Mouse (Mus musculus) right cerebral cortex, postnatal 4 days (tissue): Measurements from ENCODE around the gene P4ha2.

Experiments
- DNase-seq: peaks from one replicate; pipeline ENCODE4 v3.0.0-alpha.2; 2022

Gene P4ha2

GRCm38 (mm10) chr11:54141200-54141971 lies 41.5 kb downstream of the P4ha2 start:
- DNase-seq = no peak

- peak; percentile 76 for DNase-seq
Measured at GRCm38 (mm10) chr11:54144886-54145285, 45.0 kb downstream of the P4ha2 start.

DNA sequence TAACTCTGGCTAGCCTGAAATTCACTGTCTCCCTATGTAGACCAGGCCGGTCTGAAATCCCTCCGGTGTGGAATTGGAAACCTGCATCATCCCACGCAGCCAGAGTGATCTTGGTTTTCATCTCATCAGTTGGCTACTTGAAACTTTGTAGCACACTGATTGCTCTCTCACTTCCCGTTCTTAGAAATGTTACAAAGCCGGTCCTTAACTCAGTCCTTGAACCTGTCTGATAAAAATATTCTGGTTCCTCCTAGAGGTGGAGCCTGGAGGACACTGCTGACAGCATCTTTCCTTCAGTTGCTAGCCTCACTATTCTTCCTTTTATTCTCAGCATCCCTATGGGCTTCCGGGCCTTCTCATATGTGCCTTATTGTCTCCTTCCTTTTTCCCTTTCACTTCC lies 46.1 kb downstream of the P4ha2 start:
- no peak for DNase-seq

- no peak for DNase-seq
Measured at GRCm38 (mm10) chr11:54149791-54150465, 50.0 kb downstream of the P4ha2 start.

DNA sequence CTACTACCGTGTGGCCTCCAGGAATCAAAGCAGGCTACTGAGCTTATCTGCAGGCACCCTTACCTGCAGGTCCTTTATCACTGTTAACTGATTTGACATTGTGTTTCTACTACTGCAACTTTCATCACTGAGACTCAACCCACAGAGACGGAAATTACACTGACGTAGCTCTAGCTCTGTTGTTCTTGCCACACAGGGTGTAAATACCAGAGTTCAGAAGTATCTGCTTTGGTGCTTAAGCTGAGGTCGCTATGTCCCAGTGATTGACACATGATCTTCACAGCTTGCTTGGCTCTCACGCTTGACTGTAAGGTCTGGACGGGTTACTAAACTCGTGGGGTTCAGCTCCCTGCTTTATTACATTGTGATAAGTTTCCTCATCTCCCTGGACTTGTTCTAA lies 51.2 kb downstream of the P4ha2 start:
- no peak for DNase-seq

GRCm38 (mm10) chr11:54152957-54153356 lies 53.1 kb downstream of the P4ha2 start:
- DNase-seq = no peak

- no peak for DNase-seq
Measured at GRCm38 (mm10) chr11:54155864-54156263, 56.0 kb downstream of the P4ha2 start.

DNA sequence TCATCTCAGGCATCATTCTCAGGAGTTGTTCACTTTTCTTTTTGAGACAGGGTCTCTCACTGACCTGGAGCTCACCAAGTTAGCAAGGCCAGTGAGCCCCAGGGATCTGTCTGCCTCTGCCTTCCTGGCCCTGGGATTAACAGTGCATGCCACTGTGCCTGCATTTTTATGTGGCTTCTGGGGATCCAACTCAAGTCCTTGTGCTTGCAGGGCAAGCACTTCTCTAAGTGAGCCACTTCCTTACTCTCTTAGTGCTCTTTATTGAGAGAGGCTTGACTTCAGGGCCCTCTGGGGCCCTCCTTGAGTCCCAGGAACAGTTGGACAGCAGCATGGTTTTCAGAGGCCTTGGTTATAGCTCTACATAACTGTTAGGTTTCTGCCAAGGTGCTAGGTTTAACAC lies 56.6 kb downstream of the P4ha2 start:
- no peak for DNase-seq

DNA sequence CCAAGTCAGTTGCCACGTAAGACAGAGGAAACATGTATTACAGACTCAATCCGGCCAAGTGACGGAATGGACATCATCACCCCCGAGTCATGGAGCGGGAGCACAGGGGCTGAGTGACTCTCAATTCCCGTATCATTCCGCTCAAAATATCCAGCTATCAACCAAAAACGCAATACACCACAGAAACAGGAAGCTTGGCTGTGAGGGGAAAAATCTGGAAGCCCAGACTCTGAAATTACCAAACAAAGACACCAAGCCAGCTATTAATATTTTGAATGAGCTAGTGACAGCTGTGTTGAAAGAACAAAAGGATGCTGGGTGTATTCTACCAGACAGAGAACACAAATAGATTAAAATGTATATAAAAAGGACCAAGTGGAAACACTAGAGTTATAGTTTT lies 57.7 kb downstream of the P4ha2 start:
- no peak for DNase-seq

DNA sequence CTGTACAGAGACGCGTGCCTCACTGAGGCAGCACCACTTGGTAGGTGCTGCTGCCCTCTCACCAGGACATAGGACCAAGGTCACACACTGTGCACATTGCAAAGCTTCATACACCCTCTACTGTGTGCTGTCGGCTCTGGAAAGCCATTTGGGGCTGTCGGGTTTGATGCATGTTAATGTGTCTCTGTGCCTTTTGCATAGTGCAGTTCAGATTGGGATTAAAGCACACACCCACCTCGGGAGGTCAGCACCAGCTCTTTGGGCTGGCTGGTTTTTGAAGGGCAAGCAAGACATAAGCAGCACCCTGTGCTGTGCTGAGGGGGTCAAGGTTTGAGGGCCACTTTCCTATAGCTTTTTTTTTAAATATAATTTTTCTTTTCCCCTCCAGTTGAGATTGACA lies 60.5 kb downstream of the P4ha2 start:
- DNase-seq = no peak

DNA sequence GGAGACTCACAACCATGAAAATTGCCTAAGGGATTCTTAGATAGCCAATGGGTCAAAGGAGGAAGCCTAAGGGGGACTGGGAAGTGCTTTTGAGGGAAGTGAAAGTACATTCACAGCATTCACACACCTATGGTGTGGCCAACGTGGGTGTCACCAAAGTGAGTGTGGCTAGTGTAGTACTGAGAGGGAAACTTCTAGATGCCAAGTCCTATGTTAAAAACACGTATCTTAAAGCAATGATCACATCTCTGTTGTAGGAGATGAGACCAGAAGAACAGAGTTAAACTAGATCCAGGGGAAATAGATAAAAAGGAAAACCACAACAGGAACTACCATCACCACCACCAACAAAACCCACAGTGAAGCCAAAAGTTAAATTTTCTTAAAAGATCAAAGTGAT lies 61.0 kb downstream of the P4ha2 start:
- no peak for DNase-seq

DNA sequence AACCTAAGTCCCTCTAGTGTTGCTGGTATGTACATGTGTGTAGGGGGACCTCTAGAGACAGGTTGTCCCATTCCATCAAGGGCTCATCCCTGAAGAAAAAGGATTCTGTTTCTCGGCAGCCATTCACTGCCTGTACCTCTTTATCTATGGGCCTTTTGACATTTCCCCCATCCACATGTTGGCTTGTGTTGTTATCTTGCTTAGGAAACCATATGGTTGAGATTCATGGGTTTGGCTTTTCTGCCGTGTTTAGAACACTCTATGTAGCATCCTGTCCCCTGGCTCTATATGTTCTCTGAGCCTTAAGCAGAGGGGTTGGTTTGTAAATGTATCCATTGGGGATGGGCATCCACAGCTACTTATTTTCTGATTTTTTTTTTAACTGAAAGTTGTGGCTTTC lies 61.6 kb downstream of the P4ha2 start:
- DNase-seq = no peak

DNA sequence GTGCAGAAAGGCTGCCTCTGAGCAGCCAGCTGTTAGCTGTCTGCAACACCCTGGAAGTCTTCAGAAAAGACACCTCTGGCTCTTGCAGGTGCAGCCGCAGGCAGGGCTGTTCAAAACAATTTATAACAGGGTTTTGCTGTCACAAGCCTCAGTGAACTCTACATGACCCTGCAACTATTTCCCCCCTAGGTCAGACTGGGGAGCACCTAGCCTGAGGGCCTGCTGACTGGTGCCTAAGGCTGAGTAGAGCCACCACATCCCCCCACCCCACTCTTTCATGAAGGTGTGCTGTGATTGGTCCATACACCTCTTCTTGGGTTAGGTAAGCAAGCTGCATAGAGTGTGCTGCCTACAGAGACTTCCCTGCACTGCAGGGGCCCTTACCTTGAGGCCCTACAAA lies 63.1 kb downstream of the P4ha2 start:
- DNase-seq = no peak

GRCm38 (mm10) chr11:54169432-54170295 lies 69.8 kb downstream of the P4ha2 start:
- DNase-seq = no peak

DNA sequence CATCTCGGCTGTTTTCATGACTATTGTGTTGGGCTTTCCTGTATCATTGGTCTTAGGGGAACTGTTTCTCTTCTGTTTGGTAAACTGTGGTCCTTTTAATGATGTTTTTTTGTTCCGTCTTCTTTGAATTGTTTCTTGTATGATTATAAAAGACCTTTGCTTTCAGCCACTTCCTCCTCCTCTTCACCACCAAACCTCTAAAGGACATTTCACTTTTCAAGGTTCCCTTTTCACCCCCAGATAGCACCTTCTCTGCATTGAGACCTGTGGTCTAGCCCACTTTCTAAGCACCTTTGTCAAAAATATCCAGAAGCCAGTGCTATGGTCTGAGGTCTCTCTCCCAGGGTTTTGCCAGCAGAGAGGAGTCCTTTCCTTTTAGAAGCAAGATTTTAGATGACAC lies 71.3 kb downstream of the P4ha2 start:
- DNase-seq = no peak

GRCm38 (mm10) chr11:54174226-54174625 lies 74.3 kb downstream of the P4ha2 start:
- no peak for DNase-seq

DNA sequence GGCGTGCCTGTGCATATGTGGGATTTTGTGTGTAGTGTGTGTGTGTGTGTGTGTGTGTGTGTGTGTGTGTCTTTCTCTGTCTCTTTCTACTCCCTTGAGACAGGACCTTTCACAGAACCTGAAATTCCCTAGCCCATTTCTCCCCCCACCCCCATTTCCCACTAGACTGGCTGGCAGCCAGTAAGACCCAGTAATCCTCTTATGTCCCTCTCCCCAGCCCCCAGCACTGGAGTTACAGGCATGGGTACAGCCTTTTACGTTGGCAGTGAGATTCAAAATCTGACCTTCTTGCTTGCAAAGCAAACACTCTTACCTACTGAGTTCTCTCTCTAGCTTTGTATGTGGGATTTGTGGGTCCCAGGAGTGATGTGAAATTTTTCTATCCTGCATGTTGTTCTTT lies 75.0 kb downstream of the P4ha2 start:
- no peak for DNase-seq
